Mouse (Mus musculus) megakaryocyte, adult 5-6 weeks (primary cell): ENCODE measurements around the gene Tcstv1. TPM values are rescaled to one million over a fixed set of nuclear protein-coding genes. Genes with fewer than 3 reads are reported as not detected.
"Not testable (repeated sequence)": the region's sequence is repeated elsewhere in the genome, so short reads cannot be mapped to it uniquely, and the experiment has no call there.

ENCODE experiments used
- ATAC-seq: 2 replicates; pipeline ENCODE4 v1.8.0; 2016; ENCODE audit warnings: mild to moderate bottlenecking, inconsistent platforms; ENCODE audit not compliant: poor library complexity, severe bottlenecking
- total RNA-seq, 2 experiments: library from RNA; stranded (forward) in 1 of 2; stranded (reverse) in 1 of 2; fragments of 153-499, 151-499 nt in 1 of 2; fragments of 221-1000, 200-1000 nt in 1 of 2; gene quantifications; 2 replicates each; pipeline versions ENCODE4 v1.2.3 to v1.2.4; 2015 to 2017

The Tcstv1 gene
- not detected in 2 replicates for total RNA-seq (2015)
- total RNA-seq (2017), result not detected in 2 replicates

GRCm38 (mm10) chr13:119894685-119895084, at the start of gene Tcstv1:
TSS of gene Tcstv1 (minus strand) at chr13:119894785.
- not testable (repeated sequence) for ATAC-seq

GRCm38 (mm10) chr13:119929172-119929571, 34.6 kb upstream of the Tcstv1 start, which contains the start of gene Gm21761:
TSS of gene Gm21761 (minus strand) at chr13:119929272.
- ATAC-seq, result not testable (repeated sequence)

GRCm38 (mm10) chr13:119924597-119925340, 30.2 kb upstream of the Tcstv1 start:
- ATAC-seq, result peak; percentile 74

DNA sequence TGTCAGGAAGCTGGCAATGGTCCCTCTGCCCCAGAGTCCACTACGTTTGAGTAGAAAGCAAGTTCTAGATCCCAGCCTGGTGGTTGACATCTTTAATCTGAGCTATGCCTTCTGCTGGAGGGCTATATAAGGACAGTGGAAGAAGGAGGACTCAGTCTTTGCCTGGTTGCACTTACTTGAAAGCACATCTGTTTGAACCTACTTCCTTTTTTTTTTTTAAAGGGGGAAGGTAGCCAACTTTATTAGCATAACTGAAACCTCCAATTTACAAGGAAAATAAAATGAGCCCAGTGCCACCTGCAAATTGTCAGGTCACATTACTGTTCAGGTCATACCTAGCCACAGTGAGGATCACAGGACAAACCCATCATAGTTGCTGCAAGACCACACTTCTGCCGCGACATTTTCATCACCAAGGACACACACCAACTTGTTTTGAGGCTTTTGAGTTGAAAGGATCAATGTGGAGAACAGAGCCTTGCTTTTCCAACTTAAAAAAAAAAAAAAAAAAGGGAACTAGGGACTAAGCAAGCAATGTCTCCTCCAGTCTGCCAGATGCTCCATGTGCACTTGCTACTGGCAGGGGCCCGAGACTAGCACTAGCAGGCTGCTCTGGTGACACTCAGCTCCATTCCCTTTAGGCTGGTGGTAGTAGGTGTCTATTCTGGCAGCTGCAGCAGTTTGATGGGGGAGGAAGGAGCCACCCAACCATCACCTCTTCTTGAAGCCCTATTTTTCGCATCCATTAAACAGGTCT, 22.6 kb upstream of the Tcstv1 start:
- peak; percentile 63 for ATAC-seq

GRCm38 (mm10) chr13:119916449-119916848, 21.9 kb upstream of the Tcstv1 start:
- peak; percentile 72 for ATAC-seq

GRCm38 (mm10) chr13:119898549-119898948, 4.0 kb upstream of the Tcstv1 start:
- peak; percentile 81 for ATAC-seq

- ATAC-seq, result not testable (repeated sequence)
Measured at GRCm38 (mm10) chr13:119886896-119887295, 7.7 kb downstream of the Tcstv1 start.

DNA sequence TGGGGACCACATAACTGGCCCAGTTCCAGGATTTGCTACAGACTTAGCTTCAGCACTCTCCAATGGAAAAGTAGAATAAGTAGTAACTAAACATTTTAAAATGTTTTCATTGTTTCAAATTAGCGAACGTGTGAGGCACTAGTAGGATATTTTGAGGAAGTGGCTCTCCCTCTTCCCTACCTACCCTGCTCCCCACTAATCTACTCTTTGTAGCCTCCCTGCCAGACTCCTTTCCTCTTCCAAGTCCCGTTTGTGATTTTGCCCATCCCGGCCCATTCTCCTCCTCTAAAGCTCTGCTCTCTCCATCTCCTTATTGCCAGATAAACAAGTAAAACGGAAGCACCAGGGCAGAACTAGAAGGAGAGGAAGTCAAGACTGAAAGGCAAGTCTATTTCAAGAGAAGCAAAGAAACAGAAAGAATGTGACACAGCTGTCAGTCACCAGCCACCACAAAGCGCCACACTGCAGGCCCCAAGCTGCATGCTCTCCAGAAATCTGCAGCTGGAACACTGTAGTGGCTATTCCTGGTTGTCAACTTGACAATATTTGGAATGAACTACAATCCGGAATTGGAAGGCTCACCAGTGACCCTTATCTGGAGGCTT, 30.1 kb downstream of the Tcstv1 start:
- ATAC-seq, result peak; percentile 82

GRCm38 (mm10) chr13:119862399-119862798, 32.2 kb downstream of the Tcstv1 start:
- peak; percentile 58 for ATAC-seq

Other genes starting within 250 kb of the Tcstv1 start
- gene Hmgcs1, start 204.4 kb downstream of the Tcstv1 start, total RNA-seq (2015), result 27.6 and 29.7 TPM in 2 replicates
- gene Hmgcs1, start 204.4 kb downstream of the Tcstv1 start, total RNA-seq (2017), result 36.9 and 40.8 TPM in 2 replicates
- 0.98 and 1.4 TPM in 2 replicates for gene Nim1k, start 138.9 kb downstream of the Tcstv1 start, total RNA-seq (2015)
- 0.48 and 1.5 TPM in 2 replicates for gene Nim1k, start 138.9 kb downstream of the Tcstv1 start, total RNA-seq (2017)
- 37.1 and 43.6 TPM in 2 replicates for gene Zfp131, start 103.9 kb downstream of the Tcstv1 start, total RNA-seq (2015)
- gene Zfp131, start 103.9 kb downstream of the Tcstv1 start, total RNA-seq (2017), result 43.0 and 45.1 TPM in 2 replicates
- gene AF067063, start 64.6 kb downstream of the Tcstv1 start, total RNA-seq (2015), result not detected in 2 replicates
- not detected in 2 replicates for gene AF067063, start 64.6 kb downstream of the Tcstv1 start, total RNA-seq (2017)
- 0.45 and 1.7 TPM in 2 replicates for gene D13Ertd608e, start 58.8 kb downstream of the Tcstv1 start, total RNA-seq (2015)
- gene D13Ertd608e, start 58.8 kb downstream of the Tcstv1 start, total RNA-seq (2017), result 2.6 TPM in 1 of 2 replicates, not detected in the other
- not detected in 2 replicates for gene Gm21761, start 34.5 kb upstream of the Tcstv1 start, total RNA-seq (2015)
- not detected in 2 replicates for gene Gm21761, start 34.5 kb upstream of the Tcstv1 start, total RNA-seq (2017)
- not detected in 2 replicates for gene B020031M17Rik, start 56.0 kb upstream of the Tcstv1 start, total RNA-seq (2015)
- not detected in 2 replicates for gene B020031M17Rik, start 56.0 kb upstream of the Tcstv1 start, total RNA-seq (2017)
- gene Gm36079, start 132.2 kb upstream of the Tcstv1 start, total RNA-seq (2015), result not detected in 2 replicates
- gene Gm36079, start 132.2 kb upstream of the Tcstv1 start, total RNA-seq (2017), result 0.49 TPM in 1 of 2 replicates, not detected in the other
- gene Gm21188, start 157.4 kb upstream of the Tcstv1 start, total RNA-seq (2015), result 248 and 273 TPM in 2 replicates
- gene Gm21188, start 157.4 kb upstream of the Tcstv1 start, total RNA-seq (2017), result 152 and 161 TPM in 2 replicates
- gene Gm20767, start 245.5 kb upstream of the Tcstv1 start, total RNA-seq (2015), result not detected in 2 replicates
- not detected in 2 replicates for gene Gm20767, start 245.5 kb upstream of the Tcstv1 start, total RNA-seq (2017)